Mouse (Mus musculus): ENCODE measurements around the gene Zdhhc17. TPM values are rescaled to one million over a fixed set of nuclear protein-coding genes. Genes with fewer than 3 reads are reported as not detected.

Gene Zdhhc17
- 10 to 100 TPM; 22.4 to 29.1 TPM for total RNA-seq (2021)
- long read RNA-seq, experiment 1 = 0 reads
- long read RNA-seq, experiment 2, partial matches to known transcripts = 0 of 1 reads
- long read RNA-seq, experiment 2, other reads (novel, unspliced or antisense) = 1 of 1 reads

- DNase-seq = peak; percentile 85
Observed at GRCm38 (mm10) chr10:111009641-111010479, at the start of gene Zdhhc17. TSS of gene Zdhhc17 (minus strand) at chr10:111010140.

DNA sequence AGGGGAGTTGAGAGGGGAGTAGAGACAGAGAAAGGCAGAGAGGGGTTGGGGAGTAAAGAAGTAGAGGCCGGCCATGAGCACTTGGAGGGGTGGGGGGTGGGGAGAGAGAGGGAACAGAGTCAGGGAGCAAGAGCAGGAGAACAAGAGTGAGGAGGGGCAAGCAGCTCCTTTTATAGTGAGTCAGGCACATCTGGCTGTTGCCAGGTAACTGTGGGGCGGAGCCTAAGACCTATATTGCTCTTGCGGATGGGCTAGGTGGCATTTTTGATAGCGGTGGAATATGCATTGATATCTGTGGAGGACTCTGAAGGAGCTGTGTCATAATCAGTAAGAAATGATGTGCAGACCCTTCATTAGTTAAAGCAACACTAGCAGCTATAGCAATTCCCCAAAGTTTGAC, 45.8 kb upstream of the Zdhhc17 start:
- DNase-seq = no peak

- no peak for DNase-seq
Observed at GRCm38 (mm10) chr10:111051606-111052005, 41.7 kb upstream of the Zdhhc17 start.

GRCm38 (mm10) chr10:111050511-111050910, 40.6 kb upstream of the Zdhhc17 start:
- no peak for DNase-seq

DNA sequence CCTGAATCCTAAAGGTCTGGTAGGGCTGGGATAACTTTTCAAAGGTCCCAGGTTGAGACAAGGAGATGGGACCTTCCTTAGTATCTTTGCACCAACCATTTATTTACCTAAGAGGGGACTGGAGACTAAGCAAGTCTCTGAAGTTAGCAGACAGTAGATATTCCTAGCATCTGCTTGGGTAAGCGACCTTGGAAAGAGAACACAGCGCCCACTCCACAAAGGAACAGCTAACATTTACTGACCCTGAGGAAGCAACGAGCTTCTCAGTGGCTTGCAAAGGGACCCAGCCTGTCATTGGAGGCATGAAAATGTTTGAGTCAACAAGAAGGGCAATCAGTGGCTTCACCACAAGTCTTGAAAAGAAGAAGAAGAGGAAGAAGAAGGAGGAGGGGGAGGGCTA, 40.1 kb upstream of the Zdhhc17 start:
- no peak for DNase-seq

DNA sequence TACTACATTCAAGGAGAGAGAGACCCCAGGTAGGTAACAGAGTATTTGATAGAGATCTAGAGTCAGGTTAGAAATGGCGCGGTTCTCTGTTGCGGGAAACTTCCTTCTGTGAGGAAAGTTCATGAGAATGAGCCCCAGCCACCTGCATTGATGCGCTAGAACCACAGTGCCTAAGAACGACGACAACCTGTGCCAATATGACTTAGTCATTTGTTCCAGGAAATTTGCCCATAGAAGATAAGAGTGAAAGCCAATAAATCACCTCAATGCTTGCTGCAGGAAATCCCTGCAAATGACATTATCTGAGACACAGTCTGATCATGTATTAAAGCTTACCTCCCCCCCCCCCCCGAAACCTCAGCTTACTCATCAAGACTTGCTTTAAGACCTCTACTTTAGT, 38.0 kb upstream of the Zdhhc17 start:
- DNase-seq = no peak

GRCm38 (mm10) chr10:111040078-111040656, 30.2 kb upstream of the Zdhhc17 start:
- no peak for DNase-seq

DNA sequence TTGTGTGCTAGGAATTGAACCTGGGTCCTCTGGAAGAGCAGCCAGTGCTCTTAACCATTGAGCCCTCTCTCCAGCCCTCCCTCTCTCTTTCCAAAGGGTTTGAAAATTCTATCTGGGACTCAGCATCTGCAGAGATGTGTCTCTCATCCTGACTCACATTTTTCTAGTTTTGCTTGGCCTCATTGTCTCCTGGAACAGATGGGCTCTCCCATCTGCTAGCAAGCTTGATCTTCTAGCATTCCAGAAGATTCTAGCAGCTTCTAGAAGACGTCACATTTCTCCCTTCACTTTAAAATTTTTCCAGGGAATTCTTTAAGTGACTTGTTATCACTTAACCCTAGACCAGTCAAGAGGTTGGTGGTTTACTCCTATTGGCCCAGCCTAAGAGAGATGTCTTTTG, 26.9 kb upstream of the Zdhhc17 start:
- no peak for DNase-seq

DNA sequence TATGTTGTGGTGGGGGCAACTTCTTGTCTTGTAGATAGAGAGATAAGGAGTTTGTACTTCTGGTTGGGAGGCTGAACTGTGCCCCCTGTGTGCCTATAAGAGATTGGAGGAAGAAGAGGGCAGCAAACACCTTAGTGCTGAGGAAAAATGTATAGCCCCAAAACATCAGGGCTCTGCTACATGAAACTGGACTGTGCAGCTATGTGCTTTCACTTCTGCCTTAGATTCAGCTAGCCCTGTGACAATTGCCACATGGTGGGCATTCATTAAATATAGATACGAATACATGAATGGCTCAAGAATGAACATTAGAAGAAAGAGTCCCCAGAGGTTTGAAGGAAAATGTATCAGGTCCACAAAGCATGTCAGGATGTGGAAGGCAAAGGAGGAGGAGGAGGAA, 25.2 kb upstream of the Zdhhc17 start:
- no peak for DNase-seq

DNA sequence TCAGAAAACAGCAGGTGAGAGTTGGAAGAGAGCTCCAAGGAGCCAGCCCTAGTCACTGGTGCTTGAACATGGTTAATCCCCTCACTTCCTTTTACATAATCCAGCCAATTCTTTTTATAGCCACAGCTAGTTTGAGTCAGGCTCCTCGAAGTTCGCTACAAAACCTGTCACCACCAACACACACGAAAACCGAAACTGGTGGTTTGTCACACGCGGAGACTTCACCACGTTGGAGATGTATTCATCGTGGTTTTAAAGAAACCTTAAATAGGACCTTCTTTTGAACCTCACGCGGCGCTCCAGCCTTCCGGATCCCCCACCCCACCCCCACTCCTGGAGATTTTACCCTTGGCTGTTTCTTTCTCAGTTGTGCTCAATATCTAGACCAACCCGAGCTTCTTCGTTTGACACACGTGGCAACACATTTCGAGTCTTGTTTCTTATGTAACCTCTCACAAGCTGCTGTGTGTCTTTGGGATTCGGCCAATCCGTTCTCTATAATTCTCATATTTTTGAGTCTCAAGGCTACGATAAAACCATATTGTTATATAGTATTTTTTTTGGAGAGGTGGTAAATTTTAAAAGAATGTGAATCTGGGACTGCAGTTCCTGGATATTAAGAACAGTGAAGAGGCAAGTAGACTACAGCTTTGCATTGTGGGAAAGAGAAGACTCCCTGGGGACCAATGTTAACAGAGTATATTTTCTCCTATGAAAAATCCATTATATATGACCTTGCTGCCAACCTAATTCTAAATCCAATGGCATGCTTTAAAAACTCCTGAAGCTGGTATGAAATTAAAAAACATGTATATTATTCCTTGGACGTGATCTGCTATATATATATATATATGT, 21.8 kb upstream of the Zdhhc17 start:
- peak; percentile 25 for DNase-seq

- no peak for DNase-seq
Observed at GRCm38 (mm10) chr10:111030845-111031244, 20.9 kb upstream of the Zdhhc17 start.

DNA sequence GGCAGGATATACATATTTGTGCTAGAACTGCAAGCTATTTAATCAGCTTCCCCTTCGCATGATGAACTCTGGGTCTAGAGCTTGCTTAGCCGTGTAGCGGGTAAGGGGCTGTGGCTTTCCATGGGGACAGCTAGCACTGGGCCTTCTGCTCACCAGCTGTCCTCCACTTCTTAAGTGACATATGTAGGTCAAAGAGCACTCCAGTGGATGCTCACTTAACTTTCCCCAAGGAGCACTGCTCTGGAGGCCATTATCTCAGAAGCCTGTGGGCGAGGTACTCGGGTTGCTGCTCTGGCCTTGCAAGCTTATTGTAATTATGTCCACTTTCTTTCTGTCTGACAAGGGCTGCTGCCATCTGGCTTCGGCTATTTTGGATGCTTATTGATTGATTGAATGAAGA, 16.2 kb upstream of the Zdhhc17 start:
- no peak for DNase-seq

GRCm38 (mm10) chr10:111024746-111025145, 14.8 kb upstream of the Zdhhc17 start:
- DNase-seq = no peak

DNA sequence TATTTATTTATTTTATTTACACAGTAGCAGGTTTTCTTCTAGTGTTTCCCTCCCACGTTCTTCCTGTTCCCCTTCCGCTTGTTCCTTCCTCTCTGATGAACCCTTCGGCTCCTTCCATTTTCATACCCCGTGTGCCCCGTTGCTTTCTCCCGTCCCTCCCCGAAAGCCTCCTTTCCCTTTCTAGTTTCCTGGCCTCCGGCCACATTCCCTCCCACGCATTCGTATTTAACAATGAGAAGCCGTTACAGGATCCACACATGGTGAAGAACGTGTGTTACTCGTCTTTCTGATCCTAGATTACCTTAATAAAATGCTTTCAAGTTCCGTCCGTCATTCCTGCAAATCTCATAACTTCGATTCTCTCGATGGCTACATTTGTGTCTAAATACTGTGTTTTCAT, 4.5 kb upstream of the Zdhhc17 start:
- peak; percentile 42 for DNase-seq

DNA sequence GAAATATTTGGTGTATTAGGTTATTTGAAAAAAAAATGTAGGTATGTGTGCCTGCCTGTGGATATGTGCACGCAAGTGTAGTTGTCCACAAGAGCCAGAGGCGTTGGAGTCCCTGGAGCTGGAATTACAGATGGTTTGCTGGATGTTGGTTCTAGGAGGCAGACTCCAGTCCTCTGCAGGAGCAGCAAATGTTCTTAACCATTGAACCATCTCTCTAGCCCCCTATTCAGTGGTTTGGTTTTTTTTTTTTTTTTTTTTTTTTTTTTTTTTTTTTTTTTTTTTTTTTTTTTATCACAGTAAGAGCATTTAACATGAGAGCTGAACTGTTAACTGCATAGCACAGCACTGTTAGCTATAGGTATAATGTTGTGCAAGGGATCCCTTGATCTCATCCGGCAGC, 3.3 kb upstream of the Zdhhc17 start:
- DNase-seq = no peak

GRCm38 (mm10) chr10:111012496-111013038, 2.6 kb upstream of the Zdhhc17 start:
- DNase-seq = no peak

DNA sequence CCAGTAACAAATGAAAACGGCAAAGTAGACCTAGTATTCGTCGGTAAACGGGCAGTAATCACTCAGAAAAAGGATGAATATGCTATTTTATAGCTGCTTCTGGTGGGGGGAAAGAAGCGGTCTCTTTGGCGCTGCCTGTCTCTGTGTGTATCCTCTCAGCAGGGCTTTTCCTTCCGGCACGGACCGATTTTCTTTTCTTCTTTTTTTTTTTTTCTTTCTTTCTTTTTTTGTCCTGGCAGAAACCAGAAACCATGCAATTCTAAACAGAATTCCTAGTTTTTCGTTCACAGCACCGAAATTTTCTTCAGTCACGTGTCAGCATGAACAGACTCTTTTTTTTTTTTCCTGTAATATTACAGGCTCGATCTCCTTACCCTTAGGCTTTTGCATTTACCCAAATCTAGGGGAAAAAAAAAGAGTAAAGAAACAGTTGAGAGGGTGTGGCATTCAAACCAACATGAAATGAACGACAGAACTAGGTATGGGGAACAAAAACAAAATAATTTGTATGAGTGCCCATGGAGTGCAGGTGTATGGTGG, 1.4 kb upstream of the Zdhhc17 start:
- DNase-seq = no peak

- no peak for DNase-seq
Observed at GRCm38 (mm10) chr10:111010480-111011225, 713 bp upstream of the Zdhhc17 start.

GRCm38 (mm10) chr10:111009113-111009640, 763 bp downstream of the Zdhhc17 start:
- no peak for DNase-seq

GRCm38 (mm10) chr10:111007687-111008086, 2.3 kb downstream of the Zdhhc17 start:
- no peak for DNase-seq

Data from gastrocnemius, postnatal 10 days (tissue).